Mouse (Mus musculus): ENCODE measurements around the gene Aadat. TPM values are rescaled to one million over a fixed set of nuclear protein-coding genes. Genes with fewer than 3 reads are reported as not detected.

The Aadat gene
- not detected for total RNA-seq (2023)

DNA sequence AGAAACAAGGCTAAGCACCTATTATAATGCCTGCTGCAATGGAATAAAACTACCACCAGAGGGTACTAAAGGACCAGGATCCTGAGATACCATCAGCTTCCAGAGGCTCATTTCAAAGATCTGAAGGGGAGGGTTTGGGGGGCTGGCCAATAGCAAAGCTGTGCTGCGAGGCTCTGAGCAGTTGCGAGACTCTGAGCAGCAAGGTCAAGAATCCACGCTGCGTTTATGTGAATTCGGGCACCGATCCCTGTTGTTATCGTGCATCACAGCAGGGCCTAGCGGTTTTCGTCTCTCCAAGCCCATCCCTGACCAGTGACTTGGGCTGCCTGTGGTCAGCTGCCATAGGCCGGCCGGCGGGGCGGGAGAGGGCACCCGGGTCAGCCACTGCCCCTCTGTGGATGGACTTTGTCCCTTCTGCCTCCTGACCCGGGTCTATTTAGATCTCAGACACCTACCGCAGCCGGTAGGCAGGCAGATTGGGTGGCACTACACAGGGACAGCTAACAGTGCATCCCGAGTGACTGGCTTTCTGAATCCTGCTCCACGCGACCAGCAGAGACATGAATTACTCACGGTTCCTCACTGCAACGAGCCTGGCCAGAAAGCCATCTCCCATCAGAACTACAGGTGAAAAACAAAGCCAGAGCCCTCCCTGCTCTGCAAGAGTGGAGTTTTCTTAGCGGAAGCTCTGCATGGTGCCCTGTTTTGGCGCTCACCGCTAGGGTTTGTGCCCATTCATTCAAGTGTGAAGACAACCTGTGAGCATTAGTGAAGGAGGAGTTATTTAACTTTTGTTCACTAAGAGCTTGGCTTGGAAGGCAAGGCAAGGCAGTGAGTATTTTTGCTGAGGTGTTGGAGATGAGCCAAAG is at the start of gene Aadat:
Aadat (plus strand) TSS at position 280 of the 869 bp plus-strand sequence.

DNA sequence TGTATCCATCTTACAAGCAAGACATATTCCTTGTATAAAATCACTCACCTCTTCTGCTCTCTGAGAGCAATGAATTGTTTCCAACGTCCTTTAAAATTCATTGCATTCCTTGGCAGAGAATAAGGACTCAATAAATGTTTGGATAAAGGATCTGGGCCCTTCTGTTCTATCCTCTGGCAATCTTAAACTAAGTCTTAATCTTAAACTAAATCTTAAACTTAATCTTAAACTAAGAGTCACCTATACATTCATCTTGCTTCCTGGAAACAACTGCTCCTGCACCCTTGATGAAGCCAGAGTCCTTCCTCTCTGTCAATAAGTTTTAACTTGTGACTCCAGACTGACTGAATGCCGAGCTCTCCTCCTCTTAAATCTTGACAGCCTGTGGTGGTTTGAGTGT is 2.6 kb upstream of the Aadat start, which contains the start of gene Gm10283:
Gm10283 (minus strand) TSS at position 101 of the 400 bp plus-strand sequence.

Other genes starting within 250 kb of the Aadat start
- not detected for gene Gm10283, start 2.7 kb upstream of the Aadat start, total RNA-seq (2023)
- 0.15 TPM for gene Mfap3l, start 126.9 kb downstream of the Aadat start, total RNA-seq (2023)

All from CD4-positive naive resting alpha-beta T cell, adult 57 days (primary cell).